In the genomic region with DNA sequence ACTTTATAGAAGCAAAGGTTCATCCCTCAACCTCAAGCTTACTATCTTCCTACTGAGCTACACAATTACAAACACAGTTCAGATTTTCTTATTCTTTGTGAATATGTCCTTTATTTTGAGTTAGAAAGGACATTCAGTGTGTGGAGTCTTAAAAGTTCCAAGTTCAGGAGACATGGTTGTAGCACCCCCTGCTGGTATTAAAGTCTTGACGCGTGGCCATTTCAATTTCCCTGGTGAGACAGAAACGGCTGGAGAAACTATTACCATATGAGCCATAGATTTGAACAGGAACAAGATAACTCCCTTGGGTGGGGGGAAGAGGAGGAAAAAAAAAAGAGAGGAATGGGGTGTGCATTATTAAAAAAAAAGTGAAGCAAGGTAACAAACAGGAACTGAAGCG, we compare ENCODE assay signal across 9 mouse cellular contexts.
DNase-seq lines count a peak whose midpoint lies in the region; ATAC-seq and TF ChIP-seq lines count a peak whose summit lies in the region.
"Had no signal": no experiment of that assay in that cellular context is flagged by ENCODE, and none has a peak within 500 bp of the region (broad histone marks: within the 10 kb centered on the region; RNA-seq: fewer than 3 reads in every experiment).

No protein-coding gene starts in this region.

- H3K36me3 ChIP-seq in intestine, embryonic 14.5 days (ENCODE audit: control insufficient read depth, insufficient read depth, low read length): no peaks in the 10 kb centered on the region
- H3K36me3 ChIP-seq in intestine, embryonic 16.5 days (ENCODE audit: control insufficient read depth, insufficient read depth, low read length): no peaks in the 10 kb centered on the region
- no peaks in the 10 kb centered on the region for H3K36me3 ChIP-seq in myocyte (ENCODE audit: control insufficient read depth, insufficient read depth)
- H3K36me3 ChIP-seq: lung, embryonic 15.5 days had no signal

- H3K4me1 ChIP-seq in intestine, embryonic 14.5 days (replicated peaks; ENCODE audit: control insufficient read depth, insufficient read depth, low read length): no peaks in the 10 kb centered on the region
- no peaks in the 10 kb centered on the region for H3K4me1 ChIP-seq in intestine, embryonic 16.5 days (ENCODE audit: control insufficient read depth, insufficient read depth, low read length)
- H3K4me1 ChIP-seq: lung, embryonic 15.5 days had no signal

- no peak overlapping the region for H3K4me2 ChIP-seq in intestine, embryonic 14.5 days (ENCODE audit: low read length)
- no peak overlapping the region for H3K4me2 ChIP-seq in intestine, embryonic 16.5 days (ENCODE audit: low read depth, low read length)
- H3K4me2 ChIP-seq in myocyte (ENCODE audit: low read depth): peak overlapping the region; percentile 22
- H3K4me2 ChIP-seq: lung, embryonic 15.5 days had no signal

- no peak for ATAC-seq in intestine, embryonic 14.5 days (replicated peaks; ENCODE audit: low FRiP score, low TSS enrichment, low read depth)
- no peak for ATAC-seq in intestine, embryonic 16.5 days
- no peak for ATAC-seq in erythroid progenitor cell, adult 5-6 weeks (replicated peaks; ENCODE audit: low FRiP score, poor library complexity, severe bottlenecking)

- H3K79me2 ChIP-seq in myocyte (ENCODE audit: control insufficient read depth, insufficient read depth): no peaks in the 10 kb centered on the region

- H3K4me3 ChIP-seq in intestine, embryonic 14.5 days (ENCODE audit: low read depth, low read length): no peak overlapping the region
- no peak overlapping the region for H3K4me3 ChIP-seq in intestine, embryonic 16.5 days (ENCODE audit: low read length)
- no peak overlapping the region for H3K4me3 ChIP-seq in myocyte
- H3K4me3 ChIP-seq: lung, embryonic 15.5 days had no signal

- WGBS in intestine, embryonic 14.5 days: 36% methylated on average over 4 of the region's 4 CpGs
- 41% methylated on average over 4 of the region's 4 CpGs for WGBS in intestine, embryonic 16.5 days

- H3ac ChIP-seq in myocyte (ENCODE audit: control insufficient read depth, insufficient read length): no peak overlapping the region

- TF ChIP-seq POLR2A in myocyte (IDR thresholded peaks at IDR 0.05; ENCODE audit: insufficient read length, low read depth): no peak

- H3K27me3 ChIP-seq in intestine, embryonic 14.5 days (replicated peaks; ENCODE audit: control insufficient read depth, insufficient read depth, low read length): no peaks in the 10 kb centered on the region
- H3K27me3 ChIP-seq in intestine, embryonic 16.5 days (replicated peaks; ENCODE audit: control insufficient read depth, insufficient read depth, low read length): no peaks in the 10 kb centered on the region
- no peaks in the 10 kb centered on the region for H3K27me3 ChIP-seq in myocyte (ENCODE audit: control insufficient read depth, insufficient read depth, insufficient read length)
- H3K27me3 ChIP-seq: lung, embryonic 15.5 days had no signal

- H3K9ac ChIP-seq in intestine, embryonic 14.5 days (ENCODE audit: low read length): no peak overlapping the region
- no peak overlapping the region for H3K9ac ChIP-seq in intestine, embryonic 16.5 days (ENCODE audit: low read depth, low read length)
- H3K9ac ChIP-seq: lung, embryonic 15.5 days had no signal

- DNase-seq in intestine, embryonic 14.5 days (ENCODE audit: low spot score): peak; percentile 59
- DNase-seq in MEL-GATA-1-ER (ENCODE audit: extremely low read depth, low read depth): peak; percentile 19
- peak; percentile 7 for DNase-seq in c-Kit-positive CD71-negative TER-119-negative erythroid progenitor cells, embryonic 14.5 days (ENCODE audit: low read depth)
- DNase-seq in gastrocnemius, postnatal 4 days (ENCODE audit: low spot score in 2 of 2): peak; percentile 20 to 53
- DNase-seq in left cerebral cortex, adult 18-20 months (ENCODE audit: low spot score in 2 of 2): peak; percentile 47 to 59

- no peak overlapping the region for H3K27ac ChIP-seq in intestine, embryonic 14.5 days (ENCODE audit: low read depth)
- no peak overlapping the region for H3K27ac ChIP-seq in intestine, embryonic 16.5 days (ENCODE audit: low read length)
- H3K27ac ChIP-seq: lung, embryonic 15.5 days had no signal

- H3K9me3 ChIP-seq in intestine, embryonic 14.5 days (ENCODE audit: control insufficient read depth, low read length): no peaks in the 10 kb centered on the region
- H3K9me3 ChIP-seq in intestine, embryonic 16.5 days (ENCODE audit: control insufficient read depth, low read length): no peaks in the 10 kb centered on the region
- H3K9me3 ChIP-seq: lung, embryonic 15.5 days had no signal

TF ChIP-seq in myocyte, 11 proteins besides CTCF, POLR2A, EP300 and RAD21:
- TF ChIP-seq CEBPB (IDR thresholded peaks at IDR 0.05; ENCODE audit: insufficient read depth, poor library complexity, severe bottlenecking) (no peak), MYOD1 (IDR thresholded peaks at IDR 0.05; ENCODE audit: control insufficient read depth in 1 of 3, insufficient read length in 2 of 3, low read depth in 2 of 3) (no peak), SRF (IDR thresholded peaks at IDR 0.05; ENCODE audit: control insufficient read depth, insufficient read length, low read depth) (no peak), POLR2AphosphoS2 (IDR thresholded peaks at IDR 0.05; ENCODE audit: insufficient read length, low read depth) (no peak), TCF12 (IDR thresholded peaks at IDR 0.05; ENCODE audit: insufficient read depth, poor library complexity, severe bottlenecking) (no peak), MAX (IDR thresholded peaks at IDR 0.05; ENCODE audit: low read depth) (no peak), USF1 (IDR thresholded peaks at IDR 0.05; ENCODE audit: low read depth) (no peak), REST (IDR thresholded peaks at IDR 0.05; ENCODE audit: insufficient read depth, insufficient read length) (no peak), TCF3 (IDR thresholded peaks at IDR 0.05; ENCODE audit: insufficient read length, low read depth) (no peak), E2F4 (IDR thresholded peaks at IDR 0.05; ENCODE audit: insufficient read depth) (no peak)

Comparison
In these comparisons a context has a peak if more than half of its experiments do, and no peak if none do; other contexts are left out.
1. DNase-seq: peak in every context shown above with its lines; median percentile 59 in intestine, embryonic 14.5 days; 53 in left cerebral cortex, adult 18-20 months; 36 in gastrocnemius, postnatal 4 days; 19 in MEL-GATA-1-ER; 7 in c-Kit-positive CD71-negative TER-119-negative erythroid progenitor cells, embryonic 14.5 days.